Mouse (Mus musculus): ENCODE data around the gene Mrnip. TPM values are rescaled to one million over a fixed set of nuclear protein-coding genes. Genes with fewer than 3 reads are reported as not detected.

Mrnip gene
- total RNA-seq, 2 experiments from 2014 or later: 16.5 to 20.0 TPM

GRCm38 (mm10) chr11:50198916-50199315 lies 24.7 kb downstream of the Mrnip start:
- ATAC-seq (replicated peaks; ENCODE audit: poor library complexity): no peak

DNA sequence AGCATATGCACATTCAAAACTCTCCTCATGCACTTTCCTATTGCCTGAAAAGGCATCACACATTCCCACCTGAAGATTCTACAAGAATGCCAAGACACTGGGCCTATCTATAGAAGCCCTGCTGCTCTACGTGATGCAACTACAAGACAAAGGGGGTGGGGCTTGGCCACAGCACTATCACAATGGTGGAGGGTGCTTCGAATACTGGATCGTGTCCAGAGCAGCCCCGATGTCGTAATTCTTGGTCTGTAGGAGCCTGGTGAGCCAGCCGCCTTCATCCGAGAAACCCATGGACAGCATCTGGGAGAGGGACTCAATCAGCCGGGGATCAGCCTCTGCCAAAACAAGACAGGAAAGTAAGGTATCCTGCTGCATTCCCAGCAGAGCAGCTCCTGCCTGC lies 26.4 kb downstream of the Mrnip start:
- peak; percentile 94 for ATAC-seq (replicated peaks; ENCODE audit: poor library complexity)

DNA sequence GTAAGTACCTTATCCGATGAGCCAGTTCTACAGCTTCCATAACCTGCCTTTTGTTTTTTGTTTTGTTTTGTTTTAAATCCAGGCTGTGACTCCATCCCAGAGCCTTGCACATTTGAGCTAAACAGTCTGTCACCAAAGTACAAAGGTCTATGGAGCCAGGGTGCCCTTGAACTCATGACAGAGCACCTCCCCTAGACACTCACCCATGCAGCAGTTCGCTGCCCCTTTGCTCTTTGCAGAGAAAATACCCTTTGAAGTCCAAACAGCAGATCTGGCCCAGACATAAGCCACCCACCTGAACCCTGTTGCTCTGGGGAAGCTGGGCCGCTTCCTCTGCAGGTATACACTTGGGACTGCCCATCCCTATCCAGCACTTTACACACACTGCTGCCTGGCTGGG lies 27.3 kb downstream of the Mrnip start:
- ATAC-seq (replicated peaks; ENCODE audit: poor library complexity): no peak

- ATAC-seq (replicated peaks; ENCODE audit: poor library complexity): no peak
These were observed 29.1 kb downstream of the Mrnip start for GRCm38 (mm10) chr11:50203302-50203827.

GRCm38 (mm10) chr11:50205434-50205833 lies 31.2 kb downstream of the Mrnip start:
- no peak for ATAC-seq (replicated peaks; ENCODE audit: poor library complexity)

DNA sequence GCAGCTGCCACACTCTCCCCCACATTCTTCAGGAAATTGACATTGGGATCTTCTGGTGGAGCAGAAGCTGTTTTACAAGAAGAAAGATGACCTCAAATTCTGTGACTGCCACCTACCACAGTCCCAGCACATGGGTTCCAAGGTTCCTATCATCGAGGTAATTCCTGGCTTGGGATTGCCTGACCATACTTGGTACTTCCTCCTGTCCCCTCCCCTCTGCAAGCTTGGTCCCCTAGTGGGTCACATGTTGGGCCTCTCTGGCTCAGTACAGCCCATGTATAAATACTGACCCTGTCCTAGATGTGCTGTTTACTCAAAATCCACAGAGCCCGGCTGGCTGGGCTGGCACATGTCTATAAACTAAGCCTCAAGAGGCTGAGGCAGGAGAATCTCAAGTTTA lies 31.8 kb downstream of the Mrnip start:
- ATAC-seq (replicated peaks; ENCODE audit: poor library complexity): no peak

DNA sequence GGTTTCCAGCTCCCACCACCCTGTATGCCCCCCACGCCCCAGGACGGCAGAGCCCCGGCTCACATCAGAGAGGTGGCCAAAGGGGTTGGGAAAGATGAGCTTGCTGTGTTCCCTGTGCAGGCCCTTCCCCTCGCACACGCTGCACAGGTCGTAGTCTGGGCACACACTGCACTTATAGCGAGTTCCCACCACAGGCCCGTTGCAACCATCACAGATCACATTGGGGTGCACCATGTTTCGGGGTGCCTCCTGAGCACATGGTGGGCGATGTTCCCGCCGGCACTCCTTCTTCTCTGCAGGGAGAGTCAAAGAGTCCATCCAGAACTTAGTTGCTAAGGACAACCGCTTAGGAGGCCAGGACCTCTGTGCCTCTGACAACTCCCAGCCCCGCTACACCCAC lies 33.1 kb downstream of the Mrnip start:
- no peak for ATAC-seq (replicated peaks; ENCODE audit: poor library complexity)

DNA sequence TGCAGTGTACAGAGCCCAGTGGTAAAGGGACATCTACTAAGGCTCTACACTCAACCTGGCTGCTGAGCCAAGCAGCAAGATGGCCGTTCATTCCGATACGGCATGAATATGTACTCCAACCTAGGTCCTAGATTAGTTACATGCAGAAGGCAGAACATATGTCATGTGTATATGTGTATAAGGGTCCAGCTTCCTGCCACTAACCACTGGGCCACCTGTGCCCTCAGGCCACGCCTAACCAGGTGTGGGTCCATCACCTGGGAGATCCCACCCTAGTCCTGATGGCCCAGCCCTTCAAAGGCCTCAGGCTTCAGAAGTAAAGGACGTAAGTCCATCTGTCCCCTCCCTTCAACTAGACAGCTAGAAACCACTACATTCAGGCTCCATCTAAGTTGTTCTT lies 33.8 kb downstream of the Mrnip start:
- no peak for ATAC-seq (replicated peaks; ENCODE audit: poor library complexity)

GRCm38 (mm10) chr11:50210101-50210504 lies 35.9 kb downstream of the Mrnip start:
- ATAC-seq (replicated peaks; ENCODE audit: poor library complexity): peak; percentile 87

DNA sequence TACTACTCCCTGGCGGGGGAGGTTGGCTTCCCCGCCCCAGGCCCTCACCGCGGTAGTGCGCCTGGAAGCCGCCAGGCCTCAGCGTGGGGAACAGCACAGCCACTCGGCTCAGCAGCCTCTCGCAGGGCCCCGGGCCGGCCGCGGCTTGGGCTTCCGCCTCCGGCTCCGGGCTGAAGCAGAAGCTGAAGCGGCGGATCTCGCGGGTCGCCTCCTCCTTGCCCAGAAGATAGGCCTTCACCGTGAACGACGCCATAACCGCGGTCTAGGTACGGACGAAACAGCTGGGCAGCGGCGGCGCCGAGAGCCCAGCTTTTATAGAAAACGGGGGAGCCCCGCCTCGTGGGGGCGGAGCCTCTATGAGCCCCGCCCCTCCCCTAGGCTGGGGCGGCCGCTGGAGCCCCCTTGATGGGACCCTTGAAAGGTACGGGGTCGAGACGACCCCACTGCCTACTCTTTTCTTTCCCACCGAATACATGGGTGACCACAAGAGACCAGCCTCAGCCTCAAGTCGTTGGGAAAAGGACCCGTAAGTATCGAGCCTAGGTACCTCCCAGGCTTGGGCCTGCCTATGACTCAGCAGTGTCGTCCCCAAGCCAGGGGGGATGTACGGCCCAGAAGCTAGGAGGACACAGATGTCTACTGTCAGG lies 36.4 kb downstream of the Mrnip start, which contains the start of the genes Sqstm1 and Mgat4b:
Gene Sqstm1, minus strand, starts transcription at position 323 of the 647 bp plus-strand sequence.
Gene Mgat4b, plus strand, starts transcription at position 386 of the 647 bp plus-strand sequence.
- ATAC-seq (replicated peaks; ENCODE audit: poor library complexity): peak; percentile 58

DNA sequence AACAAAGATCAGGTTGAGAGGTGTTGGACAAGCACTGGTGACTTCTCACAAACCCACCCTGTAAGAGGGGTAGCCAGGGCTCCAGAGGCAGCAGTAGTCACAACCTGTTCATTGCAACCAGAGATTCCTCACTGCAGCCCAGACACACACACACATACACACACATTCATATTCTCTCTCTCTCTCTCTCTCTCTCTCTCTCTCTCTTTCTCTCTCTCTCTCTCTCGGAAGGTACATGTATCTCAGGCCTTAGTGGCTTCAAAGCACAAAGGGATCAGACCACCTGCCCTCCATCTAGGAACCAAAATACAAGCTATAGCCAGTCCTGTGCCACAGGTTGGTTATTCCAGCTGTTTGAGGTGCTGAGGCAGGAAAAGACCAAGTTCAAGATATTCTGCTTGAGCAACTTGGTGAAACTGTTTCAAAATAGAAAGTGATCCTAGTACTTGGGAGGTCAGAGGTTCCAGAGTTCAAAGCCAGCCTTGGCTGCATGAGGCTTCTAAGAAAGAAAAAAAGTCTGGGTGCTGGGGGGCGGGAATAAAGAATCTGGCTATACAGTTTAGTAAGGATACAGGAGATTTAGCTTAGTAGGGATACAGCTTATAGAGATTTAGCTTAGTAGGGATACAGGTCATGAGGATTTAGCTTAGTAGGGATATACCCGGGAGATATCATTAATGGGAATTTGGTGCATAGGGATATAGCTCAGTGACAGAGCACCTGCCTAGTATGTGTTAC lies 37.2 kb downstream of the Mrnip start:
- ATAC-seq (replicated peaks; ENCODE audit: poor library complexity): no peak

- no peak for ATAC-seq (replicated peaks; ENCODE audit: poor library complexity)
These were observed 38.0 kb downstream of the Mrnip start for GRCm38 (mm10) chr11:50212060-50212739.

DNA sequence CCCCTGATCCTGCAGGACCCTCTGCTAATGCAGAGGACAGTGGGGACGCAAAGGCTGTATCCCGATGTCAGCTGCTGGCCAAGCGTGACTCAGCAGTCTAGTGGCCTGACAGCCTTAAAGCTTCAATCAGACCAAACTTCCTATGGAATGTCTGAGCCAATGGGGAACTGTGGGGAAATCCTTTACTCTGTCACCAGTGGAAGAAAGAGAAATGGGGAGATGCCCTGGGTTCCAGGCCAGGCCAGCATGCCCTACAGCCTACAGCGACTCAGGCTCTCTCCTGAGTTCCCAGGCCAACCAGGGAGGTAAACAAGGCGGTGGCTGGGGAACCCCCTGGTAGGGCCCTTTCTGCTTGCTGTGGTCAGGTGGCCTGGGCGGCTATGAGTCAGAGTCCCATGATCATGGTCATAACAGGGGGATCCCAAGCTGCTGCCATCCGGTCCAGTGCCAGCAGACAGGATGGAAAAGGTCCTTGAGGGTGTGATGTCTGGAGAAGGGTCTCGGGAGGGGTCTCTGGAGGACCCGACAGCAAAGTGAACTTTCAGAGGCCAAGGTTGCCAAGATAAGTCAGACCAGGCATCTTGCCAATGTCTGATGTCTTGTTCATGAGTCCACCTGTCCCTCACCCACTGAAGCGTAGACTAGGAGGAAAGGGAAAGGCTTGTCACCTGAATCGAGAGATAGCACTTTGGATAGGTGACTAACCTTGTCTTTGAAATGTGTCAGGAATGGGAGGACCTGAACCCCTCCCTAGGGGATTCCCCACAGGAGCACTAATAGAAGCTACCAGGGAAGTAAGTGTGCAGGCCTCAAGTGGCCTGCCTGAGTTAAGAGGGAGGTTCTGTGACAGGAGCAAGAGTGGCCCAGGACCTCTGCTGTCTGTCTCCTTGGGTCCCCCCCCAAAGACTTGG lies 38.9 kb downstream of the Mrnip start:
- no peak for ATAC-seq (replicated peaks; ENCODE audit: poor library complexity)

- ATAC-seq (replicated peaks; ENCODE audit: poor library complexity): no peak
These were observed 40.4 kb downstream of the Mrnip start for GRCm38 (mm10) chr11:50214631-50215030.

GRCm38 (mm10) chr11:50215633-50216032 lies 41.4 kb downstream of the Mrnip start:
- ATAC-seq (replicated peaks; ENCODE audit: poor library complexity): no peak

- ATAC-seq (replicated peaks; ENCODE audit: poor library complexity): no peak
These were observed 42.6 kb downstream of the Mrnip start for GRCm38 (mm10) chr11:50216724-50217366.

GRCm38 (mm10) chr11:50217811-50218210 lies 43.6 kb downstream of the Mrnip start:
- ATAC-seq (replicated peaks; ENCODE audit: poor library complexity): no peak

GRCm38 (mm10) chr11:50219833-50220232 lies 45.6 kb downstream of the Mrnip start:
- ATAC-seq (replicated peaks; ENCODE audit: poor library complexity): no peak

GRCm38 (mm10) chr11:50222559-50223276 lies 48.5 kb downstream of the Mrnip start:
- no peak for ATAC-seq (replicated peaks; ENCODE audit: poor library complexity)

Data from megakaryocyte progenitor cell, adult 5-6 weeks (primary cell).